Mouse (Mus musculus): Measurements from ENCODE around the gene Slc7a1. TPM values are rescaled to one million over a fixed set of nuclear protein-coding genes. Genes with fewer than 3 reads are reported as not detected.

Slc7a1 gene
- polyA plus RNA-seq, 1 experiment from 2014 or later: 45.2 TPM

DNA sequence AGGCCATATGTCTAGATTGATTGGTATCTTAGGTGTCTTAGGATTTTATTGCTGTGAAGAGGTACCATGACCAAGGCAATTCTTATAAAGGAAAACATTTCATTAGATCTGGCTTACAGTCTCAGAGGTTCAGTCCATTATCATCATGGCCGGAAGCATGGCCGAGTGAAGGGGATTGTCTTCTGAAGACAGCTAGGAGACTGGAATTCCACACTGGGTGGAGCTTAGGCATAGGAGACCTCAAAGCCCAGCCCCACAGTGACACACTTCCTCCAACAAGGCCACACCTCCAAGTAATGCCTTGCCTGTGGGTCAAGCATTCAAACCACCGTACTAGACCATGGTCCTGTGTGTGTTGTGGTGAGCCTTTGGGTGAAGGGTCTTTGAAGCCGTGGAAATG lies 12.8 kb upstream of the Slc7a1 start:
- WGBS: 94% methylated on average over 4 of the region's 4 CpGs
- Histone ChIP-seq H3K27ac (no peak overlapping the region), H3K36me3 (replicated peaks) (no peaks in the 10 kb centered on the region), H3K4me2 (no peak overlapping the region), H3K4me3 (no peak overlapping the region), H3K9ac (no peak overlapping the region), H3K4me1 (no peaks in the 10 kb centered on the region), H3K27me3 (replicated peaks) (no peaks in the 10 kb centered on the region), H3K9me3 (no peaks in the 10 kb centered on the region)
- no peak for ATAC-seq (replicated peaks)

DNA sequence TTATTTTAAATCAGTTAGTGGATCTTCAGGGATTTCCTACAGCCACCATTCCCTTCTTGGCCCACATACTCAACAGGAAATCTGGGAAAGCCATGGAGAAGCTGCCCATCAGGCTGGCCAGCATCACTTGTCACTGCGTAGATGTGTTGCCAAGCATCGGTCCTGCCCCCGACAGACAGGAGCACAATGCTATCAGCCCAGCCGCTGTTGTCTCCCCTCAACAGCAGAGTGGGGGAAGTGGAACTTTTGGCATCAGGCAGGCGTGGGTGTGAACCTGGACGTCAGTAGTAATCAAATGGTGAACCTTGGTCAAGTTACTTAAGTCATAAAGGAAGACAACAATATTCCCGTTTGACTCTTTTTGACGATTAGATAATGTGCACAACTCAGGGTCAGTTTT lies 9.8 kb upstream of the Slc7a1 start:
- Histone ChIP-seq H3K36me3 (replicated peaks) (no peaks in the 10 kb centered on the region), H3K4me3 (no peak overlapping the region)
- no peak for ATAC-seq (replicated peaks)

GRCm38 (mm10) chr5:148406913-148407312 lies 7.2 kb upstream of the Slc7a1 start:
- ATAC-seq (replicated peaks): no peak
- no peaks in the 10 kb centered on the region for H3K4me1 ChIP-seq
- 95% methylated on average over 2 of the region's 2 CpGs for WGBS

More for the DNA sequence above, 9.8 kb upstream of the Slc7a1 start:
- Histone ChIP-seq H3K27me3 (replicated peaks) (no peaks in the 10 kb centered on the region), H3K9ac (no peak overlapping the region), H3K4me1 (no peaks in the 10 kb centered on the region), H3K27ac (no peak overlapping the region), H3K9me3 (no peaks in the 10 kb centered on the region), H3K4me2 (no peak overlapping the region)
- WGBS: 89% methylated on average over 8 of the region's 8 CpGs

GRCm38 (mm10) chr5:148404548-148404947 lies 4.8 kb upstream of the Slc7a1 start:
- no peak for ATAC-seq (replicated peaks)
- Histone ChIP-seq H3K36me3 (replicated peaks) (no peaks in the 10 kb centered on the region), H3K4me2 (no peak overlapping the region), H3K9ac (no peak overlapping the region), H3K9me3 (no peaks in the 10 kb centered on the region), H3K27me3 (replicated peaks) (peaks cover 7% of the 10 kb centered on the region), H3K4me1 (peaks cover 6% of the 10 kb centered on the region), H3K27ac (no peak overlapping the region), H3K4me3 (no peak overlapping the region)
- 94% methylated on average over 7 of the region's 7 CpGs for WGBS

More at GRCm38 (mm10) chr5:148406913-148407312, 7.2 kb upstream of the Slc7a1 start:
- Histone ChIP-seq H3K4me2 (no peak overlapping the region), H3K4me3 (no peak overlapping the region), H3K27me3 (replicated peaks) (no peaks in the 10 kb centered on the region), H3K36me3 (replicated peaks) (no peaks in the 10 kb centered on the region), H3K9ac (no peak overlapping the region), H3K27ac (no peak overlapping the region), H3K9me3 (no peaks in the 10 kb centered on the region)

GRCm38 (mm10) chr5:148402641-148403040 lies 2.9 kb upstream of the Slc7a1 start:
- Histone ChIP-seq H3K27ac (no peak overlapping the region), H3K4me2 (no peak overlapping the region), H3K27me3 (replicated peaks) (peaks cover 7% of the 10 kb centered on the region), H3K9me3 (no peaks in the 10 kb centered on the region), H3K4me1 (peaks cover 16% of the 10 kb centered on the region), H3K9ac (no peak overlapping the region), H3K4me3 (no peak overlapping the region), H3K36me3 (replicated peaks) (no peaks in the 10 kb centered on the region)
- 35% methylated on average over 4 of the region's 4 CpGs for WGBS
- ATAC-seq (replicated peaks): no peak

GRCm38 (mm10) chr5:148398766-148399659 lies 691 bp downstream of the Slc7a1 start:
- Histone ChIP-seq H3K27me3 (replicated peaks) (peaks cover 7% of the 10 kb centered on the region), H3K36me3 (replicated peaks) (no peaks in the 10 kb centered on the region), H3K9ac (peak overlapping the region; percentile 68), H3K4me2 (peak overlapping the region; percentile 98), H3K4me3 (peak overlapping the region; percentile 79), H3K9me3 (no peaks in the 10 kb centered on the region), H3K4me1 (peaks cover 16% of the 10 kb centered on the region), H3K27ac (peak overlapping the region; percentile 76)
- WGBS: 2% methylated on average over 58 of the region's 58 CpGs
- ATAC-seq (replicated peaks): peak; percentile 79

DNA sequence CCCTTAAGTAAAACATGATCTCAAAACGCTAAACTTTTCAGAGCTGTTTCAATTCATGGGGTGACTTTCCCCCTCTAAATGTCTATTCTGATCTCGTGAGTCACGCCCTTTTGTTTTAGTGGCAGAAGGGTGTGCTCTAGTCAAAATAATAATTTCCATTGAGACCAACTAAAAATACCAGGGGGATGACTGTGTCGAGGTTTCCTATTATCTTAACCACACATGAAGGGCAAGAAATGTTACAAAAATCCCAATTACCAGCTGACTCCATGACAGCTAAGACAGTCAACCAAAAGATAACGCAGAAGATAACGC lies 1.3 kb downstream of the Slc7a1 start:
- H3K9ac ChIP-seq: no peak overlapping the region
- 52% methylated on average over 6 of the region's 6 CpGs for WGBS
- no peak for ATAC-seq (replicated peaks)

DNA sequence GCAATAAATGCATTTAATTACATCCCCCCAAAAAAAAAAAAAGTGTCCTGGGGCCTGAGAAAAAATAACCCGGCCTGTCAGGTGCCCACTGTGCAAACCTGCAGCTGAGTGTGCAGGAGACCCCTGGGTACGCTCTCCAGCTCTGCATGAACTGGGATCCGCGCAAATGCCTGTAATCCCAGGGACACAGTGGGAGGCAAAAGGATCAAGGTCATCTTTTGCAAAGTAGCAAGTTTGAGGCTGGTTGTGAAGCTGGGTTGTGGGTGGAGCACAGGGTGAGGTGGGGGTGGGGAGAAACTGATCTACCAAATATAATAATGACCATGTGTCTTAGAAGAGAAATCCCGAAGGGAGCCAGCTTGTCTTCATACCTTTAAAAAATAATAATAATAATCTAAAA lies 1.8 kb downstream of the Slc7a1 start:
- Histone ChIP-seq H3K27ac (no peak overlapping the region), H3K4me2 (peak overlapping the region; percentile 6; the same call in 1 of the 2 replicates), H3K4me3 (no peak overlapping the region), H3K4me1 (peaks cover 16% of the 10 kb centered on the region), H3K36me3 (replicated peaks) (no peaks in the 10 kb centered on the region), H3K27me3 (replicated peaks) (peaks cover 7% of the 10 kb centered on the region), H3K9ac (no peak overlapping the region), H3K9me3 (no peaks in the 10 kb centered on the region)
- 54% methylated on average over 5 of the region's 5 CpGs for WGBS
- no peak for ATAC-seq (replicated peaks)

More for the DNA sequence above, 1.3 kb downstream of the Slc7a1 start:
- H3K27me3 ChIP-seq (replicated peaks): peaks cover 7% of the 10 kb centered on the region
- peaks cover 16% of the 10 kb centered on the region for H3K4me1 ChIP-seq
- peak overlapping the region; percentile 79 for H3K4me3 ChIP-seq
- H3K27ac ChIP-seq: no peak overlapping the region
- H3K36me3 ChIP-seq (replicated peaks): no peaks in the 10 kb centered on the region
- H3K9me3 ChIP-seq: no peaks in the 10 kb centered on the region
- peak overlapping the region; percentile 98 for H3K4me2 ChIP-seq

- Histone ChIP-seq H3K9me3 (no peaks in the 10 kb centered on the region), H3K27ac (no peak overlapping the region), H3K27me3 (replicated peaks) (peaks cover 7% of the 10 kb centered on the region), H3K4me1 (peaks cover 16% of the 10 kb centered on the region), H3K36me3 (replicated peaks) (no peaks in the 10 kb centered on the region), H3K4me2 (no peak overlapping the region; the same call in 1 of the 2 replicates), H3K9ac (no peak overlapping the region), H3K4me3 (no peak overlapping the region)
- ATAC-seq (replicated peaks): no peak
- 92% methylated on average over 4 of the region's 4 CpGs for WGBS
These were observed 2.3 kb downstream of the Slc7a1 start for GRCm38 (mm10) chr5:148397418-148397817.

- H3K4me3 ChIP-seq: no peak overlapping the region
- peaks cover 5% of the 10 kb centered on the region; the same call in 1 of the 2 replicates for H3K4me1 ChIP-seq
- no peak overlapping the region for H3K9ac ChIP-seq
- H3K9me3 ChIP-seq: no peaks in the 10 kb centered on the region
- no peak overlapping the region for H3K27ac ChIP-seq
- 90% methylated on average over 8 of the region's 8 CpGs for WGBS
- H3K4me2 ChIP-seq: no peak overlapping the region
- no peak for ATAC-seq (replicated peaks)
- no peaks in the 10 kb centered on the region for H3K27me3 ChIP-seq (replicated peaks)
- H3K36me3 ChIP-seq (replicated peaks): no peaks in the 10 kb centered on the region
These were observed 6.4 kb downstream of the Slc7a1 start for GRCm38 (mm10) chr5:148393316-148393715.

- WGBS: 82% methylated on average over 6 of the region's 6 CpGs
- H3K9me3 ChIP-seq: no peaks in the 10 kb centered on the region
- H3K36me3 ChIP-seq (replicated peaks): no peaks in the 10 kb centered on the region
- no peak overlapping the region for H3K4me3 ChIP-seq
- H3K27ac ChIP-seq: no peak overlapping the region
- no peaks in the 10 kb centered on the region for H3K27me3 ChIP-seq (replicated peaks)
- ATAC-seq (replicated peaks): no peak
- peaks cover 1% of the 10 kb centered on the region; the same call in 1 of the 2 replicates for H3K4me1 ChIP-seq
- H3K4me2 ChIP-seq: no peak overlapping the region
- no peak overlapping the region for H3K9ac ChIP-seq
These were observed 6.9 kb downstream of the Slc7a1 start for GRCm38 (mm10) chr5:148392831-148393230.

GRCm38 (mm10) chr5:148389007-148389970 lies 10.4 kb downstream of the Slc7a1 start:
- Histone ChIP-seq H3K4me3 (no peak overlapping the region), H3K9me3 (no peaks in the 10 kb centered on the region), H3K27ac (no peak overlapping the region), H3K36me3 (replicated peaks) (no peaks in the 10 kb centered on the region), H3K9ac (no peak overlapping the region), H3K27me3 (replicated peaks) (no peaks in the 10 kb centered on the region), H3K4me1 (0 out of 2 replicates have a peak, but pooled peaks cover 2% of the 10 kb centered on the region), H3K4me2 (no peak overlapping the region)
- WGBS: 94% methylated on average over 15 of the region's 15 CpGs
- ATAC-seq (replicated peaks): no peak
